Mouse (Mus musculus) thymus, adult 18-20 months (tissue): ENCODE measurements around the gene Vmn1r137.
"Not testable (repeated sequence)": the region's sequence is repeated elsewhere in the genome, so short reads cannot be mapped to it uniquely, and the experiment has no call there.

Experiments used
- DNase-seq, 2 experiments: peaks; one replicate each; pipeline ENCODE4 v3.0.0; 2022; ENCODE audit warnings: mixed read lengths in 2 of 2

Vmn1r137 gene

GRCm38 (mm10) chr7:21994287-21994686 is at the start of gene Vmn1r137:
Gene Vmn1r137, plus strand, starts transcription at chr7:21994587.
- not testable (repeated sequence) for DNase-seq

GRCm38 (mm10) chr7:22028797-22029196 is 34.4 kb downstream of the Vmn1r137 start, which contains the start of gene Vmn1r138:
Gene Vmn1r138, minus strand, starts transcription at chr7:22028897.
- DNase-seq: not testable (repeated sequence)
